ENCODE assay signal across 13 mouse cellular contexts in genomic region chr9:119913087-119913838, GRCm38 (mm10). TPM values are rescaled to one million over a fixed set of nuclear protein-coding genes. Genes with fewer than 3 reads are reported as not detected.
DNase-seq lines count a peak whose midpoint lies in the region; ATAC-seq lines count a peak whose summit lies in the region.
"Had no signal": no experiment of that assay in that cellular context is flagged by ENCODE, and none has a peak within 500 bp of the region (broad histone marks: within the 10 kb centered on the region; RNA-seq: fewer than 3 reads in every experiment).

No protein-coding gene starts in this region.

- intact Hi-C loops in left cerebral cortex, postnatal 36 days (cut with DNase I): no loop called here

- H3K4me3 ChIP-seq in hindbrain, embryonic 11.5 days (ENCODE audit: low read depth, low read length): no peak overlapping the region
- no peak overlapping the region for H3K4me3 ChIP-seq in hindbrain, embryonic 10.5 days
- no peak overlapping the region for H3K4me3 ChIP-seq in midbrain, embryonic 14.5 days (replicated peaks; ENCODE audit: low read depth, low read length)
- no peak overlapping the region for H3K4me3 ChIP-seq in midbrain, embryonic 10.5 days
- H3K4me3 ChIP-seq: heart, embryonic 13.5 days; neural tube, embryonic 12.5 days; stomach, embryonic 15.5 days had no signal

- no peak overlapping the region for H3K27ac ChIP-seq in hindbrain, embryonic 11.5 days (ENCODE audit: low read depth, low read length)
- no peak overlapping the region for H3K27ac ChIP-seq in hindbrain, embryonic 10.5 days
- no peak overlapping the region for H3K27ac ChIP-seq in midbrain, embryonic 14.5 days (replicated peaks; ENCODE audit: low read depth, low read length)
- H3K27ac ChIP-seq in midbrain, embryonic 10.5 days (replicated peaks): no peak overlapping the region
- H3K27ac ChIP-seq: heart, embryonic 13.5 days; neural tube, embryonic 12.5 days; stomach, embryonic 15.5 days had no signal

- DNase-seq in hindbrain, embryonic 11.5 days (ENCODE audit: low spot score): peak; percentile 19
- DNase-seq in hindbrain, embryonic 10.5 days (ENCODE audit: low spot score): no peak
- DNase-seq in midbrain, embryonic 14.5 days: peak; percentile 53
- no peak for DNase-seq in midbrain, embryonic 10.5 days (ENCODE audit: low spot score)
- DNase-seq in forelimb bud, embryonic 11.5 days (ENCODE audit: low read depth, low spot score): peak; percentile 6
- DNase-seq in spleen, postnatal 4 days (ENCODE audit: low spot score in 2 of 2): no peak
- DNase-seq in left cerebral cortex, postnatal 36 days (ENCODE audit: low spot score in 2 of 2): no peak
- DNase-seq: adrenal gland, adult 2 months; kidney, postnatal 36 days had no signal

- no peak overlapping the region for H3K9ac ChIP-seq in hindbrain, embryonic 11.5 days (ENCODE audit: low read depth, low read length)
- H3K9ac ChIP-seq in midbrain, embryonic 14.5 days (replicated peaks; ENCODE audit: low read length): no peak overlapping the region
- H3K9ac ChIP-seq: heart, embryonic 13.5 days; neural tube, embryonic 12.5 days; stomach, embryonic 15.5 days had no signal

- no peaks in the 10 kb centered on the region for H3K4me1 ChIP-seq in hindbrain, embryonic 11.5 days (replicated peaks; ENCODE audit: control insufficient read depth, insufficient read depth, low read length)
- no peaks in the 10 kb centered on the region for H3K4me1 ChIP-seq in hindbrain, embryonic 10.5 days (replicated peaks)
- H3K4me1 ChIP-seq in midbrain, embryonic 14.5 days (ENCODE audit: control insufficient read depth, insufficient read depth, low read length): no peaks in the 10 kb centered on the region
- H3K4me1 ChIP-seq in midbrain, embryonic 10.5 days: no peaks in the 10 kb centered on the region
- H3K4me1 ChIP-seq: heart, embryonic 13.5 days; neural tube, embryonic 12.5 days; stomach, embryonic 15.5 days had no signal

- no peaks in the 10 kb centered on the region for H3K9me3 ChIP-seq in hindbrain, embryonic 11.5 days (ENCODE audit: control insufficient read depth, low read length)
- H3K9me3 ChIP-seq in hindbrain, embryonic 10.5 days: no peaks in the 10 kb centered on the region
- H3K9me3 ChIP-seq in midbrain, embryonic 14.5 days (ENCODE audit: control insufficient read depth, low read length): no peaks in the 10 kb centered on the region
- H3K9me3 ChIP-seq in midbrain, embryonic 10.5 days (replicated peaks): no peaks in the 10 kb centered on the region
- H3K9me3 ChIP-seq: heart, embryonic 13.5 days; neural tube, embryonic 12.5 days; stomach, embryonic 15.5 days had no signal

- no peak for ATAC-seq in hindbrain, embryonic 11.5 days (ENCODE audit: low FRiP score)
- ATAC-seq in midbrain, embryonic 14.5 days (ENCODE audit: low FRiP score, low TSS enrichment): no peak

- 0 out of 2 replicates have a peak, but pooled peaks cover 8% of the 10 kb centered on the region for H3K36me3 ChIP-seq in hindbrain, embryonic 11.5 days (ENCODE audit: control insufficient read depth, insufficient read depth, low read length)
- peaks cover 93% of the 10 kb centered on the region for H3K36me3 ChIP-seq in hindbrain, embryonic 10.5 days
- peaks cover 93% of the 10 kb centered on the region for H3K36me3 ChIP-seq in midbrain, embryonic 14.5 days (ENCODE audit: control insufficient read depth, insufficient read depth, low read length)
- peaks cover 91% of the 10 kb centered on the region for H3K36me3 ChIP-seq in midbrain, embryonic 10.5 days

- no peaks in the 10 kb centered on the region for H3K27me3 ChIP-seq in hindbrain, embryonic 11.5 days (ENCODE audit: control insufficient read depth, insufficient read depth, low read length)
- H3K27me3 ChIP-seq in hindbrain, embryonic 10.5 days (ENCODE audit: insufficient read depth, poor library complexity, severe bottlenecking): no peaks in the 10 kb centered on the region
- H3K27me3 ChIP-seq in midbrain, embryonic 14.5 days (ENCODE audit: control insufficient read depth, insufficient read depth, low read length): no peaks in the 10 kb centered on the region
- H3K27me3 ChIP-seq in midbrain, embryonic 10.5 days (ENCODE audit: low read depth, poor library complexity, severe bottlenecking): no peaks in the 10 kb centered on the region
- H3K27me3 ChIP-seq: heart, embryonic 13.5 days; neural tube, embryonic 12.5 days; stomach, embryonic 15.5 days had no signal

- H3K4me2 ChIP-seq in hindbrain, embryonic 11.5 days (replicated peaks; ENCODE audit: low read depth, low read length): no peak overlapping the region
- no peak overlapping the region for H3K4me2 ChIP-seq in midbrain, embryonic 14.5 days (ENCODE audit: low read length)
- H3K4me2 ChIP-seq: heart, embryonic 13.5 days; midbrain, embryonic 11.5 days; neural tube, embryonic 12.5 days; stomach, embryonic 15.5 days had no signal

- WGBS in hindbrain, embryonic 11.5 days: 81% methylated on average over 13 of the region's 13 CpGs
- 82% methylated on average over 13 of the region's 13 CpGs for WGBS in hindbrain, embryonic 10.5 days
- 71% methylated on average over 13 of the region's 13 CpGs for WGBS in midbrain, embryonic 14.5 days
- 79% methylated on average over 13 of the region's 13 CpGs for WGBS in midbrain, embryonic 10.5 days

RNA-seq across cellular contexts. Expression of gene Wdr48, which starts 18.6 kb away (rescaled TPM):
- 64.0 and 71.8 TPM in 2 replicates for polyA plus RNA-seq in hindbrain, embryonic 11.5 days (2014; fragmentation: Nextera tagmentation; extraction: Ambion mirVana)
- polyA plus RNA-seq in hindbrain, embryonic 10.5 days (2016; fragmentation: Nextera tagmentation; extraction: Ambion mirVana): 62.6 and 69.7 TPM in 2 replicates
- polyA plus RNA-seq in midbrain, embryonic 14.5 days (2014; fragmentation: Nextera tagmentation; extraction: Ambion mirVana): 65.5 and 75.6 TPM in 2 replicates
- polyA plus RNA-seq in midbrain, embryonic 10.5 days (2016; fragmentation: Nextera tagmentation; extraction: Ambion mirVana): 65.8 and 71.6 TPM in 2 replicates
- 10 to 100 TPM; 70.0 to 85.9 TPM for total RNA-seq in left cerebral cortex, postnatal 36 days (2021)

RNA-seq across cellular contexts. Expression of gene Gorasp1, which starts 24.1 kb away (rescaled TPM):
- 17.3 and 18.5 TPM in 2 replicates for polyA plus RNA-seq in hindbrain, embryonic 11.5 days (2014; fragmentation: Nextera tagmentation; extraction: Ambion mirVana)
- polyA plus RNA-seq in hindbrain, embryonic 10.5 days (2016; fragmentation: Nextera tagmentation; extraction: Ambion mirVana): 27.8 and 29.6 TPM in 2 replicates
- polyA plus RNA-seq in midbrain, embryonic 14.5 days (2014; fragmentation: Nextera tagmentation; extraction: Ambion mirVana): 25.2 and 31.7 TPM in 2 replicates
- 27.3 and 29.4 TPM in 2 replicates for polyA plus RNA-seq in midbrain, embryonic 10.5 days (2016; fragmentation: Nextera tagmentation; extraction: Ambion mirVana)
- total RNA-seq in left cerebral cortex, postnatal 36 days (2021): 10 to 100 TPM; 36.3 to 40.6 TPM

RNA-seq across cellular contexts. Expression of gene Ttc21a, which starts 24.1 kb away (rescaled TPM):
- polyA plus RNA-seq in hindbrain, embryonic 11.5 days (2014; fragmentation: Nextera tagmentation; extraction: Ambion mirVana): 0.23 and 0.60 TPM in 2 replicates
- 0.71 and 1.4 TPM in 2 replicates for polyA plus RNA-seq in hindbrain, embryonic 10.5 days (2016; fragmentation: Nextera tagmentation; extraction: Ambion mirVana)
- 0.45 and 0.49 TPM in 2 replicates for polyA plus RNA-seq in midbrain, embryonic 14.5 days (2014; fragmentation: Nextera tagmentation; extraction: Ambion mirVana)
- 0.16 and 0.42 TPM in 2 replicates for polyA plus RNA-seq in midbrain, embryonic 10.5 days (2016; fragmentation: Nextera tagmentation; extraction: Ambion mirVana)
- total RNA-seq in left cerebral cortex, postnatal 36 days (2021): under 1 TPM; 0.50 to 0.67 TPM

Comparison
In these comparisons a context has a peak if more than half of its experiments do, and no peak if none do; other contexts are left out.
1. DNase-seq: peak in hindbrain, embryonic 11.5 days (single experiment), midbrain, embryonic 14.5 days (single experiment) and forelimb bud, embryonic 11.5 days (single experiment); none in hindbrain, embryonic 10.5 days (single experiment), midbrain, embryonic 10.5 days (single experiment), spleen, postnatal 4 days (0 of 2) and left cerebral cortex, postnatal 36 days (0 of 2).